Mouse (Mus musculus) ZHBTc4 (cell line): Measurements from ENCODE around the gene Ranbp10.
A peak's percentile ranks its signal among the peaks of the same experiment; 100 is the strongest.

Source experiments
- DNase-seq: peaks from one replicate; pipeline ENCODE4 v3.0.0-alpha.2; 2011; ENCODE audit warnings: low read depth, low spot score

Ranbp10 gene

GRCm38 (mm10) chr8:105826861-105827848 lies at the start of gene Ranbp10, which contains the start of gene Tsnaxip1:
TSS of gene Ranbp10 (minus strand) at chr8:105827350.
TSS of gene Tsnaxip1 (plus strand) at chr8:105827731.
- peak; percentile 99 for DNase-seq

GRCm38 (mm10) chr8:105874301-105874700 lies 47.2 kb upstream of the Ranbp10 start:
- DNase-seq, result no peak

GRCm38 (mm10) chr8:105866364-105867029 lies 39.3 kb upstream of the Ranbp10 start:
- peak; percentile 38 for DNase-seq

- no peak for DNase-seq
Measured at GRCm38 (mm10) chr8:105861951-105862350, 34.8 kb upstream of the Ranbp10 start.

GRCm38 (mm10) chr8:105860143-105860981 lies 33.2 kb upstream of the Ranbp10 start, which contains the start of gene Nutf2:
TSS of gene Nutf2 (plus strand) at chr8:105860580.
- DNase-seq, result peak; percentile 100

GRCm38 (mm10) chr8:105859314-105859713 lies 32.2 kb upstream of the Ranbp10 start:
- DNase-seq, result no peak

GRCm38 (mm10) chr8:105858495-105858894 lies 31.3 kb upstream of the Ranbp10 start:
- no peak for DNase-seq

GRCm38 (mm10) chr8:105856168-105856835 lies 29.2 kb upstream of the Ranbp10 start:
- no peak for DNase-seq

GRCm38 (mm10) chr8:105855248-105856167 lies 28.4 kb upstream of the Ranbp10 start:
- peak; percentile 44 for DNase-seq

GRCm38 (mm10) chr8:105854715-105855216 lies 27.6 kb upstream of the Ranbp10 start, which contains the start of gene Thap11:
TSS of gene Thap11 (plus strand) at chr8:105855132.
- DNase-seq, result peak; percentile 95

- DNase-seq, result no peak
Measured at GRCm38 (mm10) chr8:105854303-105854702, 27.2 kb upstream of the Ranbp10 start.

GRCm38 (mm10) chr8:105853178-105853577 lies 26.0 kb upstream of the Ranbp10 start, which contains the start of gene Cenpt:
TSS of gene Cenpt (minus strand) at chr8:105853278.
- DNase-seq, result no peak

GRCm38 (mm10) chr8:105852146-105852729 lies 25.1 kb upstream of the Ranbp10 start:
- DNase-seq, result no peak

- DNase-seq, result peak; percentile 97
Measured at GRCm38 (mm10) chr8:105851651-105852143, 24.5 kb upstream of the Ranbp10 start.

GRCm38 (mm10) chr8:105850611-105851010 lies 23.5 kb upstream of the Ranbp10 start:
- DNase-seq, result peak; percentile 68

GRCm38 (mm10) chr8:105850014-105850413 lies 22.9 kb upstream of the Ranbp10 start:
- DNase-seq, result no peak

- no peak for DNase-seq
Measured at GRCm38 (mm10) chr8:105846678-105847077, 19.5 kb upstream of the Ranbp10 start.

- DNase-seq, result no peak
Measured at GRCm38 (mm10) chr8:105839209-105839608, 12.1 kb upstream of the Ranbp10 start.

- DNase-seq, result no peak
Measured at GRCm38 (mm10) chr8:105836991-105837390, 9.8 kb upstream of the Ranbp10 start.
